Mouse (Mus musculus): ENCODE results near the gene Rcbtb2. TPM values are rescaled to one million over a fixed set of nuclear protein-coding genes. Genes with fewer than 3 reads are reported as not detected.
"Not testable (repeated sequence)": the region's sequence is repeated elsewhere in the genome, so short reads cannot be mapped to it uniquely, and the experiment has no call there.

Rcbtb2 gene
- polyA plus RNA-seq, 1 experiment from 2014 or later: 62.2 TPM

GRCm38 (mm10) chr14:73102270-73102865 is 20.5 kb upstream of the Rcbtb2 start:
- Histone ChIP-seq H3K4me3 (ENCODE audit: low read length) (peak overlapping the region; percentile 30), H3K4me1 (ENCODE audit: control insufficient read depth, insufficient read depth, low read length) (0 out of 2 replicates have a peak, but pooled peaks cover 7% of the 10 kb centered on the region), H3K27ac (ENCODE audit: low read length) (no peak overlapping the region), H3K27me3 (replicated peaks; ENCODE audit: control insufficient read depth, insufficient read depth, low read length) (no peaks in the 10 kb centered on the region), H3K4me2 (ENCODE audit: low read depth, low read length) (peak overlapping the region; percentile 32), H3K9me3 (ENCODE audit: control insufficient read depth, low read length) (no peaks in the 10 kb centered on the region), H3K36me3 (ENCODE audit: control insufficient read depth, insufficient read depth, low read length) (no peaks in the 10 kb centered on the region), H3K9ac (ENCODE audit: low read depth, low read length) (peak overlapping the region; percentile 7; the same call in 1 of the 2 replicates)
- WGBS: 36% methylated on average over 12 of the region's 12 CpGs
- ATAC-seq: no peak

- Histone ChIP-seq H3K4me3 (ENCODE audit: low read length) (peak overlapping the region; percentile 30), H3K9ac (ENCODE audit: low read depth, low read length) (peak overlapping the region; percentile 7; the same call in 1 of the 2 replicates), H3K4me2 (ENCODE audit: low read depth, low read length) (peak overlapping the region; percentile 32)
- H3K27me3 ChIP-seq (replicated peaks; ENCODE audit: control insufficient read depth, insufficient read depth, low read length); ATAC-seq; H3K27ac ChIP-seq (ENCODE audit: low read length); H3K9me3 ChIP-seq (ENCODE audit: control insufficient read depth, low read length); H3K36me3 ChIP-seq (ENCODE audit: control insufficient read depth, insufficient read depth, low read length); H3K4me1 ChIP-seq (ENCODE audit: control insufficient read depth, insufficient read depth, low read length): not testable (repeated sequence)
- WGBS: 18% methylated on average over 4 of the region's 4 CpGs
Measured at GRCm38 (mm10) chr14:73102986-73103385, 19.9 kb upstream of the Rcbtb2 start.

- ATAC-seq: no peak
- Histone ChIP-seq H3K27me3 (replicated peaks; ENCODE audit: control insufficient read depth, insufficient read depth, low read length) (no peaks in the 10 kb centered on the region), H3K4me1 (ENCODE audit: control insufficient read depth, insufficient read depth, low read length) (peaks cover 10% of the 10 kb centered on the region; the same call in 1 of the 2 replicates), H3K9me3 (ENCODE audit: control insufficient read depth, low read length) (no peaks in the 10 kb centered on the region), H3K36me3 (ENCODE audit: control insufficient read depth, insufficient read depth, low read length) (no peaks in the 10 kb centered on the region), H3K4me2 (ENCODE audit: low read depth, low read length) (no peak overlapping the region), H3K9ac (ENCODE audit: low read depth, low read length) (no peak overlapping the region), H3K4me3 (ENCODE audit: low read length) (no peak overlapping the region), H3K27ac (ENCODE audit: low read length) (no peak overlapping the region)
- WGBS: 56% methylated on average over 6 of the region's 6 CpGs
Measured at GRCm38 (mm10) chr14:73104913-73105312, 17.9 kb upstream of the Rcbtb2 start.

GRCm38 (mm10) chr14:73105407-73106185 is 17.2 kb upstream of the Rcbtb2 start:
- peaks cover 10% of the 10 kb centered on the region; the same call in 1 of the 2 replicates for H3K4me1 ChIP-seq (ENCODE audit: control insufficient read depth, insufficient read depth, low read length)
- no peak overlapping the region for H3K27ac ChIP-seq (ENCODE audit: low read length)
- no peaks in the 10 kb centered on the region for H3K27me3 ChIP-seq (replicated peaks; ENCODE audit: control insufficient read depth, insufficient read depth, low read length)
- no peaks in the 10 kb centered on the region for H3K9me3 ChIP-seq (ENCODE audit: control insufficient read depth, low read length)
- no peaks in the 10 kb centered on the region for H3K36me3 ChIP-seq (ENCODE audit: control insufficient read depth, insufficient read depth, low read length)
- WGBS: 44% methylated on average over 11 of the region's 11 CpGs
- no peak for ATAC-seq
- H3K4me2 ChIP-seq (ENCODE audit: low read depth, low read length): no peak overlapping the region
- H3K4me3 ChIP-seq (ENCODE audit: low read length): no peak overlapping the region
- H3K9ac ChIP-seq (ENCODE audit: low read depth, low read length): no peak overlapping the region

- H3K27me3 ChIP-seq (replicated peaks; ENCODE audit: control insufficient read depth, insufficient read depth, low read length): no peaks in the 10 kb centered on the region
- no peak overlapping the region for H3K9ac ChIP-seq (ENCODE audit: low read depth, low read length)
- peak overlapping the region; percentile 25; the same call in 1 of the 2 replicates for H3K4me2 ChIP-seq (ENCODE audit: low read depth, low read length)
- H3K4me3 ChIP-seq (ENCODE audit: low read length): no peak overlapping the region
- no peaks in the 10 kb centered on the region for H3K36me3 ChIP-seq (ENCODE audit: control insufficient read depth, insufficient read depth, low read length)
- H3K27ac ChIP-seq (ENCODE audit: low read length): peak overlapping the region; percentile 81
- H3K4me1 ChIP-seq (ENCODE audit: control insufficient read depth, insufficient read depth, low read length): peaks cover 10% of the 10 kb centered on the region; the same call in 1 of the 2 replicates
- H3K9me3 ChIP-seq (ENCODE audit: control insufficient read depth, low read length): no peaks in the 10 kb centered on the region
- ATAC-seq: no peak
- 26% methylated on average over 8 of the region's 8 CpGs for WGBS
Measured at GRCm38 (mm10) chr14:73106234-73106711, 16.6 kb upstream of the Rcbtb2 start.

GRCm38 (mm10) chr14:73106957-73107356 is 15.9 kb upstream of the Rcbtb2 start:
- Histone ChIP-seq H3K4me3 (ENCODE audit: low read length) (peak overlapping the region; percentile 27; the same call in 1 of the 2 replicates), H3K9me3 (ENCODE audit: control insufficient read depth, low read length) (no peaks in the 10 kb centered on the region), H3K4me1 (ENCODE audit: control insufficient read depth, insufficient read depth, low read length) (peaks cover 10% of the 10 kb centered on the region; the same call in 1 of the 2 replicates), H3K36me3 (ENCODE audit: control insufficient read depth, insufficient read depth, low read length) (no peaks in the 10 kb centered on the region), H3K9ac (ENCODE audit: low read depth, low read length) (no peak overlapping the region), H3K4me2 (ENCODE audit: low read depth, low read length) (peak overlapping the region; percentile 41; the same call in 1 of the 2 replicates), H3K27ac (ENCODE audit: low read length) (peak overlapping the region; percentile 95), H3K27me3 (replicated peaks; ENCODE audit: control insufficient read depth, insufficient read depth, low read length) (no peaks in the 10 kb centered on the region)
- 40% methylated on average over 4 of the region's 4 CpGs for WGBS
- peak; percentile 90 for ATAC-seq

GRCm38 (mm10) chr14:73107371-73107770 is 15.5 kb upstream of the Rcbtb2 start:
- ATAC-seq: peak; percentile 75
- Histone ChIP-seq H3K9me3 (ENCODE audit: control insufficient read depth, low read length) (no peaks in the 10 kb centered on the region), H3K4me3 (ENCODE audit: low read length) (peak overlapping the region; percentile 27; the same call in 1 of the 2 replicates), H3K4me2 (ENCODE audit: low read depth, low read length) (peak overlapping the region; percentile 41), H3K9ac (ENCODE audit: low read depth, low read length) (peak overlapping the region; percentile 36; the same call in 1 of the 2 replicates), H3K36me3 (ENCODE audit: control insufficient read depth, insufficient read depth, low read length) (no peaks in the 10 kb centered on the region), H3K4me1 (ENCODE audit: control insufficient read depth, insufficient read depth, low read length) (peaks cover 11% of the 10 kb centered on the region), H3K27ac (ENCODE audit: low read length) (peak overlapping the region; percentile 95), H3K27me3 (replicated peaks; ENCODE audit: control insufficient read depth, insufficient read depth, low read length) (no peaks in the 10 kb centered on the region)
- WGBS: 40% methylated on average over 7 of the region's 7 CpGs

GRCm38 (mm10) chr14:73107952-73108351 is 14.9 kb upstream of the Rcbtb2 start:
- Histone ChIP-seq H3K27ac (ENCODE audit: low read length) (peak overlapping the region; percentile 95), H3K4me3 (ENCODE audit: low read length) (no peak overlapping the region), H3K4me1 (ENCODE audit: control insufficient read depth, insufficient read depth, low read length) (peaks cover 10% of the 10 kb centered on the region), H3K4me2 (ENCODE audit: low read depth, low read length) (peak overlapping the region; percentile 41), H3K9me3 (ENCODE audit: control insufficient read depth, low read length) (no peaks in the 10 kb centered on the region), H3K9ac (ENCODE audit: low read depth, low read length) (no peak overlapping the region), H3K36me3 (ENCODE audit: control insufficient read depth, insufficient read depth, low read length) (no peaks in the 10 kb centered on the region), H3K27me3 (replicated peaks; ENCODE audit: control insufficient read depth, insufficient read depth, low read length) (no peaks in the 10 kb centered on the region)
- 82% methylated on average over 6 of the region's 6 CpGs for WGBS
- no peak for ATAC-seq

- H3K27me3 ChIP-seq (replicated peaks; ENCODE audit: control insufficient read depth, insufficient read depth, low read length): no peaks in the 10 kb centered on the region
- no peaks in the 10 kb centered on the region for H3K36me3 ChIP-seq (ENCODE audit: control insufficient read depth, insufficient read depth, low read length)
- H3K4me1 ChIP-seq (ENCODE audit: control insufficient read depth, insufficient read depth, low read length): peaks cover 6% of the 10 kb centered on the region
- no peak overlapping the region for H3K9ac ChIP-seq (ENCODE audit: low read depth, low read length)
- no peak for ATAC-seq
- no peak overlapping the region for H3K4me3 ChIP-seq (ENCODE audit: low read length)
- no peaks in the 10 kb centered on the region for H3K9me3 ChIP-seq (ENCODE audit: control insufficient read depth, low read length)
- H3K4me2 ChIP-seq (ENCODE audit: low read depth, low read length): no peak overlapping the region
- 69% methylated on average over 3 of the region's 3 CpGs for WGBS
- H3K27ac ChIP-seq (ENCODE audit: low read length): peak overlapping the region; percentile 56
Measured at GRCm38 (mm10) chr14:73110682-73111081, 12.2 kb upstream of the Rcbtb2 start.

All from intestine, embryonic 16.5 days (tissue).